Mouse (Mus musculus): ENCODE results near the gene Kcnd1.
A peak's percentile ranks its signal among the peaks of the same experiment; 100 is the strongest.

DNA sequence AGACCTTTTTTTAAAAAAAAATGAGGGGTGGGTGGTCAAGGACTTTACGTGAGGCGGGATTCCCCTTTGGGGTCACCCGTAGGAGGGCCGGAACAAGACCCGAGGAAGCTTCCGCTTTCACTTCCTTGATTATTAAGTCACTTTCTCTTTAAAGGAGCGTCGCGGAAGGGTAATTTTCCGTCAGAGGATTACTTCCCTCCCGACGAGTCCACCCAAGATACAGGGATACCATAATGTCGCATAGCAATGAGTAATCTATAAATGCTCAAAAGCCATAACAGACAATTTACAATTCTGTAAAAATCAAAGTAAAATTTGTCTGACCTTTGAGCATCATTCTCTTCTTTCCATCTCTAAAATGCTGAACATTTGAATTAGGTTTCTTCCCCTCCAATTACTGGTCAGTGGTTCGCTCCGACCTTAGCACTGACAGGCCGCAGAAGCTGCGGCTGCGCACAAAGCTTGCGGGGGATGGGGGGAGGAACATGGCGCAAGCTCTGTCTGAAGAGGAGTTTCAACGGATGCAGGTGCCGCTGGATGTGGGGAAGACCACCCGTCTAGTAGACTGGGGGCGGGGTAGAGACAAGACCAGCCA is 32.5 kb upstream of the Kcnd1 start, which contains the start of gene Gripap1:
- TF ChIP-seq CTCF (IDR thresholded peaks at IDR 0.05; ENCODE audit: control insufficient read depth, insufficient read depth, insufficient replicate concordance, low read depth, low read length) (no peak), POLR2A (IDR thresholded peaks at IDR 0.05; ENCODE audit: control insufficient read depth, low read depth, low read length) (peak; percentile 39; the same call in 1 of the 2 replicates)
